Mouse (Mus musculus): ENCODE measurements at regions not wholly inside any gene's neighbourhood (a gene's known extent, or its start where the extent isn't known, plus 50 kb on each side); places are given as distances from the start of the nearest gene placed in this dataset.

GRCm38 (mm10) chr13:99097606-99098545, 86.7 kb upstream of the Zfp366 start:
- DNase-seq, result peak; percentile 51

GRCm38 (mm10) chr13:99096837-99097236, 87.8 kb upstream of the Zfp366 start:
- no peak for DNase-seq

GRCm38 (mm10) chr13:99095006-99095405, 89.6 kb upstream of the Zfp366 start:
- no peak for DNase-seq

- no peak for DNase-seq
Observed at GRCm38 (mm10) chr13:99094221-99094620, 90.4 kb upstream of the Zfp366 start.

- peak; percentile 82 for DNase-seq
Observed at GRCm38 (mm10) chr13:99093269-99093668, 91.4 kb upstream of the Zfp366 start.

GRCm38 (mm10) chr13:99092279-99092930, 92.2 kb upstream of the Zfp366 start:
- DNase-seq, result no peak

GRCm38 (mm10) chr13:99091562-99092278, 92.9 kb upstream of the Zfp366 start:
- DNase-seq, result no peak

- DNase-seq, result no peak
Observed at GRCm38 (mm10) chr13:99090361-99090760, 94.3 kb upstream of the Zfp366 start.

GRCm38 (mm10) chr13:99088285-99088684, 96.3 kb upstream of the Zfp366 start:
- no peak for DNase-seq

- DNase-seq, result no peak
Observed at GRCm38 (mm10) chr13:99079331-99079761, 95.0 kb upstream of the 1700024P04Rik start.

GRCm38 (mm10) chr13:99078643-99079042, 94.3 kb upstream of the 1700024P04Rik start:
- no peak for DNase-seq

- DNase-seq, result no peak
Observed at GRCm38 (mm10) chr13:99077039-99077749, 92.8 kb upstream of the 1700024P04Rik start.

- no peak for DNase-seq
Observed at GRCm38 (mm10) chr13:99075467-99075866, 91.1 kb upstream of the 1700024P04Rik start.

GRCm38 (mm10) chr13:99071821-99072414, 87.6 kb upstream of the 1700024P04Rik start:
- DNase-seq, result no peak

GRCm38 (mm10) chr13:99071413-99071812, 87.0 kb upstream of the 1700024P04Rik start:
- no peak for DNase-seq

- no peak for DNase-seq
Observed at GRCm38 (mm10) chr13:99069767-99070166, 85.4 kb upstream of the 1700024P04Rik start.

GRCm38 (mm10) chr13:99067504-99067903, 83.1 kb upstream of the 1700024P04Rik start:
- no peak for DNase-seq

- no peak for DNase-seq
Observed at GRCm38 (mm10) chr13:99063431-99063830, 79.1 kb upstream of the 1700024P04Rik start.

- DNase-seq, result no peak
Observed at GRCm38 (mm10) chr13:99062936-99063335, 78.6 kb upstream of the 1700024P04Rik start.

- no peak for DNase-seq
Observed at GRCm38 (mm10) chr13:99058131-99058970, 74.0 kb upstream of the 1700024P04Rik start.

- no peak for DNase-seq
Observed at GRCm38 (mm10) chr13:99057696-99058095, 73.3 kb upstream of the 1700024P04Rik start.
